Mouse (Mus musculus): ENCODE measurements around the gene Rpsa. TPM values are rescaled to one million over a fixed set of nuclear protein-coding genes. Genes with fewer than 3 reads are reported as not detected.
A peak's percentile ranks its signal among the peaks of the same experiment; 100 is the strongest.
"Not testable (repeated sequence)": the region's sequence is repeated elsewhere in the genome, so short reads cannot be mapped to it uniquely, and the experiment has no call there.

The Rpsa gene
- total and polyA plus RNA-seq, 3 experiments = 4,941 to 17,705 (median 6,009) TPM

- no peak overlapping the region for H3K4me3 ChIP-seq (ENCODE audit: low read depth, low read length)
- ATAC-seq (ENCODE audit: extremely low read depth, insufficient number of reproducible peaks, low FRiP score, poor library complexity, severe bottlenecking) (no peak), DNase-seq (ENCODE audit: low spot score) (no peak)
- H3K27me3 ChIP-seq (ENCODE audit: insufficient read depth, low read length) = peaks cover 6% of the 10 kb centered on the region
- H3K4me1 ChIP-seq (ENCODE audit: insufficient read depth, low read depth, low read length) = peaks cover 5% of the 10 kb centered on the region; the same call in 1 of the 2 replicates
- H3K36me3 ChIP-seq (replicated peaks) = no peaks in the 10 kb centered on the region
- H3K9me3 ChIP-seq (replicated peaks) = no peaks in the 10 kb centered on the region
- no peak for TF ChIP-seq GATA2 (IDR thresholded peaks at IDR 0.05; ENCODE audit: borderline replicate concordance, low read depth, low read length)
- no peak for TF ChIP-seq CTCF (IDR thresholded peaks at IDR 0.05; ENCODE audit: low read depth, low read length)
- TF ChIP-seq TAL1 (conservative IDR thresholded peaks at IDR 0.05; ENCODE audit: low read depth, low read length) = no peak
- TF ChIP-seq GATA1 (IDR thresholded peaks at IDR 0.05; ENCODE audit: borderline replicate concordance, low read length) = no peak
- no peak for TF ChIP-seq POLR2AphosphoS5 (IDR thresholded peaks at IDR 0.05; ENCODE audit: insufficient replicate concordance, low read depth, low read length)
Measured at GRCm38 (mm10) chr9:120093701-120094100, 33.8 kb upstream of the Rpsa start.

- Histone ChIP-seq H3K9me3 (replicated peaks) (no peaks in the 10 kb centered on the region), H3K27me3 (ENCODE audit: insufficient read depth, low read length) (peaks cover 6% of the 10 kb centered on the region), H3K4me3 (ENCODE audit: low read depth, low read length) (no peak overlapping the region), H3K36me3 (replicated peaks) (no peaks in the 10 kb centered on the region), H3K4me1 (ENCODE audit: insufficient read depth, low read depth, low read length) (peaks cover 8% of the 10 kb centered on the region; the same call in 1 of the 2 replicates)
- TF ChIP-seq GATA1 (IDR thresholded peaks at IDR 0.05; ENCODE audit: borderline replicate concordance, low read length) = no peak
- no peak for TF ChIP-seq CTCF (IDR thresholded peaks at IDR 0.05; ENCODE audit: low read depth, low read length)
- no peak for TF ChIP-seq TAL1 (conservative IDR thresholded peaks at IDR 0.05; ENCODE audit: low read depth, low read length)
- no peak for TF ChIP-seq POLR2AphosphoS5 (IDR thresholded peaks at IDR 0.05; ENCODE audit: insufficient replicate concordance, low read depth, low read length)
- TF ChIP-seq GATA2 (IDR thresholded peaks at IDR 0.05; ENCODE audit: borderline replicate concordance, low read depth, low read length) = no peak
- DNase-seq (ENCODE audit: low spot score) (no peak), ATAC-seq (ENCODE audit: extremely low read depth, insufficient number of reproducible peaks, low FRiP score, poor library complexity, severe bottlenecking) (no peak)
Measured at GRCm38 (mm10) chr9:120095886-120096285, 31.6 kb upstream of the Rpsa start.

GRCm38 (mm10) chr9:120098682-120099081 is 28.8 kb upstream of the Rpsa start:
- peaks cover under 1% of the 10 kb centered on the region; the same call in 1 of the 2 replicates for H3K27me3 ChIP-seq (ENCODE audit: insufficient read depth, low read length)
- peaks cover 8% of the 10 kb centered on the region; the same call in 1 of the 2 replicates for H3K4me1 ChIP-seq (ENCODE audit: insufficient read depth, low read depth, low read length)
- TF ChIP-seq CTCF (IDR thresholded peaks at IDR 0.05; ENCODE audit: low read depth, low read length) (peak; percentile 64), TAL1 (conservative IDR thresholded peaks at IDR 0.05; ENCODE audit: low read depth, low read length) (no peak)
- no peaks in the 10 kb centered on the region for H3K36me3 ChIP-seq (replicated peaks)
- peak; percentile 40; the same call in 1 of the 2 replicates for ATAC-seq (ENCODE audit: extremely low read depth, insufficient number of reproducible peaks, low FRiP score, poor library complexity, severe bottlenecking)
- H3K4me3 ChIP-seq (ENCODE audit: low read depth, low read length) = no peak overlapping the region
- peaks cover 6% of the 10 kb centered on the region for H3K9me3 ChIP-seq (replicated peaks)
- DNase-seq (ENCODE audit: low spot score) = peak; percentile 31

GRCm38 (mm10) chr9:120099304-120099703 is 28.2 kb upstream of the Rpsa start:
- no peak for DNase-seq (ENCODE audit: low spot score)
- H3K36me3 ChIP-seq (replicated peaks) = no peaks in the 10 kb centered on the region
- peaks cover 6% of the 10 kb centered on the region for H3K9me3 ChIP-seq (replicated peaks)
- no peak overlapping the region for H3K4me3 ChIP-seq (ENCODE audit: low read depth, low read length)
- no peaks in the 10 kb centered on the region; the same call in 1 of the 2 replicates for H3K27me3 ChIP-seq (ENCODE audit: insufficient read depth, low read length)
- H3K4me1 ChIP-seq (ENCODE audit: insufficient read depth, low read depth, low read length) = peaks cover 8% of the 10 kb centered on the region; the same call in 1 of the 2 replicates
- TF ChIP-seq TAL1 (conservative IDR thresholded peaks at IDR 0.05; ENCODE audit: low read depth, low read length) (no peak), POLR2AphosphoS5 (IDR thresholded peaks at IDR 0.05; ENCODE audit: insufficient replicate concordance, low read depth, low read length) (no peak), GATA2 (IDR thresholded peaks at IDR 0.05; ENCODE audit: borderline replicate concordance, low read depth, low read length) (no peak), CTCF (IDR thresholded peaks at IDR 0.05; ENCODE audit: low read depth, low read length) (no peak), GATA1 (IDR thresholded peaks at IDR 0.05; ENCODE audit: borderline replicate concordance, low read length) (no peak)
- no peak for ATAC-seq (ENCODE audit: extremely low read depth, insufficient number of reproducible peaks, low FRiP score, poor library complexity, severe bottlenecking)

- Histone ChIP-seq H3K4me3 (ENCODE audit: low read depth, low read length) (no peak overlapping the region), H3K4me1 (ENCODE audit: insufficient read depth, low read depth, low read length) (peaks cover 8% of the 10 kb centered on the region; the same call in 1 of the 2 replicates), H3K27me3 (ENCODE audit: insufficient read depth, low read length) (no peaks in the 10 kb centered on the region; the same call in 1 of the 2 replicates), H3K9me3 (replicated peaks) (peaks cover 6% of the 10 kb centered on the region), H3K36me3 (replicated peaks) (no peaks in the 10 kb centered on the region)
- DNase-seq (ENCODE audit: low spot score) (no peak), ATAC-seq (ENCODE audit: extremely low read depth, insufficient number of reproducible peaks, low FRiP score, poor library complexity, severe bottlenecking) (no peak)
- TF ChIP-seq CTCF (IDR thresholded peaks at IDR 0.05; ENCODE audit: low read depth, low read length) = no peak
Measured at GRCm38 (mm10) chr9:120101165-120101564, 26.3 kb upstream of the Rpsa start.

GRCm38 (mm10) chr9:120108953-120109352 is 18.5 kb upstream of the Rpsa start:
- H3K9me3 ChIP-seq (replicated peaks); H3K27me3 ChIP-seq (ENCODE audit: insufficient read depth, low read length); DNase-seq (ENCODE audit: low spot score); ATAC-seq (ENCODE audit: extremely low read depth, insufficient number of reproducible peaks, low FRiP score, poor library complexity, severe bottlenecking); H3K4me3 ChIP-seq (ENCODE audit: low read depth, low read length); H3K36me3 ChIP-seq (replicated peaks): not testable (repeated sequence)
- H3K4me1 ChIP-seq (ENCODE audit: insufficient read depth, low read depth, low read length) = peaks cover 31% of the 10 kb centered on the region
